Mouse (Mus musculus): ENCODE results near the gene Cyp4f18.
"Not testable (repeated sequence)": the region's sequence is repeated elsewhere in the genome, so short reads cannot be mapped to it uniquely, and the experiment has no call there.

DNA sequence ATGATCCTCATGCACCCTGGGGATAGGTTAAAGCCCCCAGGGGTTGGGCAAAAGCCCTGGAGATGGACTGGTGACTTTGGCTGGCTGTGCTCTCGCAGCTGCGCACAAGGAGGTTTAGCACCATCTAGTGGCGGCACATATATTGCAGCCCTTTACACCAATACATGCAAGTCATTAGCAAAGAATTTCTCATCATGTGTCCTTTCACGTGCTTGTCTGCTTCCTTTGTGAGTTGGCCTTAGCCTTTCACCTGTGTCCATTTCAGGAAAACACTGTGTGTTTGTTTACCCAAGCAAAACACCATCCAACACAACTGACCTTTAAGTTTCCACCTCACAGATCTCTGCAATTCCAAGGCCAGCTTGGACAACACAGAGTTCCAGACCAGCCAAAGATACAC, 23.5 kb upstream of the Cyp4f18 start:
- TF ChIP-seq CTCF (IDR thresholded peaks at IDR 0.05; ENCODE audit: low read depth): peak; percentile 49
- not testable (repeated sequence) for TF ChIP-seq EP300 (optimal IDR thresholded peaks at IDR 0.05)
